Mouse (Mus musculus) liver, postnatal 0 days (tissue): ENCODE data around the gene Hist1h2bg. TPM values are rescaled to one million over a fixed set of nuclear protein-coding genes. Genes with fewer than 3 reads are reported as not detected.
"Not testable (repeated sequence)": the region's sequence is repeated elsewhere in the genome, so short reads cannot be mapped to it uniquely, and the experiment has no call there.

Experiments used
- ATAC-seq: fragments of 200-750 bp; cut with Nextera tagmentation; 2 replicates; pipeline ENCODE4 v1.8.0; 2017; ENCODE audit warnings: mild to moderate bottlenecking, moderate library complexity
- DNase-seq: peaks from one replicate; pipeline ENCODE4 v3.0.0-alpha.2; 2016
- H3K27ac ChIP-seq: fragments of 300-500 bp; sonication (generic); 2 replicates; pipeline ENCODE4 v1.5.1; 2014; ENCODE audit warnings: antibody characterized with exemption, moderate library complexity, mild to moderate bottlenecking, low read depth
- H3K27me3 ChIP-seq: fragments of 300-500 bp; sonication (generic); 2 replicates; pipeline ENCODE4 v1.6.1; 2014; ENCODE audit warnings: low read length, control low read depth, mixed read lengths; ENCODE audit not compliant: insufficient read depth
- H3K36me3 ChIP-seq: fragments of 300-500 bp; sonication (generic); replicated peaks from 2 replicates; pipeline ENCODE4 v1.6.1; 2014; ENCODE audit warnings: mild to moderate bottlenecking, control low read depth, low read length, moderate library complexity, mixed read lengths; ENCODE audit not compliant: insufficient read depth
- H3K4me1 ChIP-seq: fragments of 300-500 bp; sonication (generic); 2 replicates; pipeline ENCODE4 v1.6.1; 2014; ENCODE audit warnings: antibody characterized with exemption, mild to moderate bottlenecking, control low read depth; ENCODE audit not compliant: insufficient read depth
- H3K4me2 ChIP-seq: fragments of 300-500 bp; sonication (generic); 2 replicates; pipeline ENCODE4 v1.6.1; 2014; ENCODE audit warnings: low read depth, mild to moderate bottlenecking, low read length, moderate library complexity, mixed read lengths
- H3K4me3 ChIP-seq: fragments of 300-500 bp; sonication (generic); 2 replicates; pipeline ENCODE4 v1.5.1; 2014; ENCODE audit warnings: low read depth, low read length
- H3K9ac ChIP-seq: fragments of 300-500 bp; sonication (generic); replicated peaks from 2 replicates; pipeline ENCODE4 v1.6.1; 2014; ENCODE audit warnings: mild to moderate bottlenecking, moderate library complexity
- H3K9me3 ChIP-seq: fragments of 300-500 bp; sonication (generic); 2 replicates; pipeline ENCODE4 v1.6.1; 2016; ENCODE audit warnings: mild to moderate bottlenecking, control low read depth, low read length, mixed read lengths
- CTCF ChIP-seq: sonication (generic); IDR thresholded peaks from 2 replicates; pipeline ENCODE4 v1.5.1; 2016; ENCODE audit warnings: antibody characterized with exemption, low read depth
- EP300 ChIP-seq: IDR thresholded peaks from 2 replicates; pipeline ENCODE4 v1.6.1; 2016; ENCODE audit warnings: antibody characterized with exemption, low read depth, mild to moderate bottlenecking
- WGBS: fragments of 180-500 bp; shearing (Covaris S2); extraction: QIAGEN DNeasy Blood & Tissue Kit; methylation state at CpG from one replicate; pipeline ENCODE4 v1.1.7; 2014; ENCODE audit not compliant: insufficient replicate concordance; 5-methylcytosine and 5-hydroxymethylcytosine counted together
- polyA plus RNA-seq: library from polyadenylated mRNA; unstranded; fragments of >200 nt; fragmentation: Nextera tagmentation; extraction: Ambion mirVana; gene quantifications from 2 replicates; pipeline ENCODE4 v1.2.1, GENCODE M21; 2015

The Hist1h2bg gene
- polyA plus RNA-seq, 1 experiment from 2014 or later: 7.8 TPM

DNA sequence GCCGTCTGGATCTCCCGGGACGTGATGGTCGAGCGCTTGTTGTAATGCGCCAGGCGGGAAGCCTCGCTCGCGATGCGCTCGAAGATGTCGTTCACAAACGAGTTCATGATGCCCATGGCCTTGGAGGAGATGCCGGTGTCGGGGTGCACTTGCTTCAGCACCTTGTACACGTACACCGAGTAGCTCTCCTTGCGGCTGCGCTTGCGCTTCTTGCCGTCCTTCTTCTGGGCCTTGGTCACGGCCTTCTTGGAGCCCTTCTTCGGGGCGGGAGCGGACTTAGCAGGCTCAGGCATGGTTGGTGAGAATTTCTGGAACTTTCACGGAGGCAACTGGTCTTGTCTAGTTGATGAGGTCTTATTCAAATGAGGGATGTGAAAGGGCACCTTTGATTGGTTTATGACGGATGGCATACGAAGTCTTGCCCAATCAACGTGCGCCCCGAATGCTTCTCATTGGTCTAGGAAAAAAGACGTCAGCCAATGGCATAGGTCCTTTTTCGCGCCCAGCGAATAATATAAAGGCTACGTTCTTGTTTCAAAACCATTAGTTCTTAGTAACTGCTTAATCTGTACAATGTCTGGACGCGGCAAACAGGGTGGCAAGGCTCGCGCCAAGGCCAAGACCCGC lies 2.8 kb downstream of the Hist1h2bg start, which contains the start of the genes Hist1h2bf and Hist1h2ad:
Hist1h2bf (minus strand) TSS at position 299 of the 627 bp plus-strand sequence.
Hist1h2ad (plus strand) TSS at position 484 of the 627 bp plus-strand sequence.
- H3K27ac ChIP-seq: peak within 1 kb of the TSS; percentile 98
- DNase-seq (peak; percentile 89), ATAC-seq (peak; percentile 80)
- WGBS: 0% methylated on average over 22 of the region's 42 CpGs
- peak within 1 kb of the TSS; percentile 82 for H3K9ac ChIP-seq
- peak; percentile 90 for TF ChIP-seq EP300
- H3K27me3 ChIP-seq, H3K9me3 ChIP-seq, H3K36me3 ChIP-seq: not testable (repeated sequence)
- H3K4me2 ChIP-seq: peak within 1 kb of the TSS; percentile 69
- H3K4me1 ChIP-seq: peaks cover 10% of the 10 kb centered on the region
- H3K4me3 ChIP-seq: peak within 1 kb of the TSS; percentile 53

GRCm38 (mm10) chr13:23574546-23575170 lies 3.5 kb downstream of the Hist1h2bg start:
- not testable (repeated sequence) for H3K36me3 ChIP-seq, ATAC-seq, H3K27me3 ChIP-seq, H3K9me3 ChIP-seq, DNase-seq
- Histone ChIP-seq H3K4me1 (peaks cover 10% of the 10 kb centered on the region), H3K4me3 (peak overlapping the region; percentile 53), H3K4me2 (peak overlapping the region; percentile 67), H3K9ac (peak overlapping the region; percentile 57), H3K27ac (peak overlapping the region; percentile 88)
- WGBS: 2% methylated on average over 5 of the region's 39 CpGs

- ATAC-seq (peak; percentile 20), DNase-seq (peak; percentile 66)
- H3K36me3 ChIP-seq: no peaks in the 10 kb centered on the region
- peaks cover 10% of the 10 kb centered on the region for H3K4me1 ChIP-seq
- peak within 1 kb of the TSS; percentile 88 for H3K27ac ChIP-seq
- no peaks in the 10 kb centered on the region for H3K9me3 ChIP-seq
- peak within 1 kb of the TSS; percentile 53 for H3K4me3 ChIP-seq
- peak within 1 kb of the TSS; percentile 71 for H3K4me2 ChIP-seq
- TF ChIP-seq CTCF (no peak), EP300 (peak; percentile 7; the same call in 1 of the 2 replicates)
- peak within 1 kb of the TSS; percentile 82 for H3K9ac ChIP-seq
- WGBS: 4% methylated on average over 18 of the region's 18 CpGs
- H3K27me3 ChIP-seq: no peaks in the 10 kb centered on the region
These were observed 4.2 kb downstream of the Hist1h2bg start, which contains the start of gene Hist1h3d for GRCm38 (mm10) chr13:23575271-23575851. Hist1h3d (plus strand) TSS chr13:23575763.

DNA sequence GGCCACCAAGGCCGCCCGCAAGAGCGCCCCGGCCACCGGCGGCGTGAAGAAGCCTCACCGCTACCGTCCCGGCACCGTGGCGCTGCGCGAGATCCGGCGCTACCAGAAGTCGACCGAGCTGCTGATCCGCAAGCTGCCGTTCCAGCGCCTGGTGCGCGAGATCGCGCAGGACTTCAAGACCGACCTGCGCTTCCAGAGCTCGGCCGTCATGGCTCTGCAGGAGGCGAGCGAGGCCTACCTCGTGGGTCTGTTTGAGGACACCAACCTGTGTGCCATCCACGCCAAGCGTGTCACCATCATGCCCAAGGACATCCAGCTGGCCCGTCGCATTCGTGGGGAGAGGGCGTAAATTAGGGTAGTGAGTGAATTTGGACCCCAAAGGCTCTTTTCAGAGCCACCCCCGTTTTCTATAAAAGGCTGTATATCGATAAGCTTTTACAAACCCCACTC lies 4.7 kb downstream of the Hist1h2bg start:
- not testable (repeated sequence) for H3K9me3 ChIP-seq, H3K27me3 ChIP-seq, ATAC-seq, H3K36me3 ChIP-seq
- WGBS: 0% methylated on average over 9 of the region's 40 CpGs
- peak; percentile 41 for DNase-seq
- H3K4me1 ChIP-seq: peaks cover 14% of the 10 kb centered on the region
- peak overlapping the region; percentile 88 for H3K27ac ChIP-seq
- H3K9ac ChIP-seq: peak overlapping the region; percentile 82
- H3K4me3 ChIP-seq: peak overlapping the region; percentile 53
- H3K4me2 ChIP-seq: peak overlapping the region; percentile 71

DNA sequence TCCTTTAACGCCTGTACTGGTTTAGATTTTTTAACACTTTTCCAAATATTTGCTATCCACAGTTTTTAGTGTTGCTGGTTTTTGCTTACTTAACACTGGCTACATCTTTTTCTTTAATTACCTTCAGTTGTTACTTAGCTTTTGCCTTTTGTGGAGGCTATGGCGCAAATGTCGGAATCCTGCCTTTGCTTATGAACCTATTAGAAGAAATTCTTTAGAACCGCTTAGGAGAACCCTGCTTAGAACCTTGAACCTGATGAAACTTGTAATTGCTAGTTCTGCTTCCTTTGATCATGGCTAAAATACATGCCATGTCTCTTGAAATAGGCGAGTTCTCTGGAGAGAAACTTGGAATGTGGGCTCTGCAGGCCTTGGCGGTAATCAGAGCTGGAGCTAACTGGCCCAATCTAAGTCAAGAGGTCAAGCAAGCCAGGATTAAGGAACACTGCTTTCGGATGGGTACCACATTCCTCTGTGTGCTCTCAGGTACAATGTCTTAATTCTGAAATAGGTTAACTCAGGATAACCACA lies 5.2 kb downstream of the Hist1h2bg start:
- no peak for DNase-seq
- peak overlapping the region; percentile 53 for H3K4me3 ChIP-seq
- WGBS: 18% methylated on average over 7 of the region's 7 CpGs
- H3K4me2 ChIP-seq: peak overlapping the region; percentile 71
- H3K4me1 ChIP-seq: peaks cover 14% of the 10 kb centered on the region
- ATAC-seq: no peak
- H3K27me3 ChIP-seq: no peaks in the 10 kb centered on the region
- no peaks in the 10 kb centered on the region for H3K36me3 ChIP-seq
- H3K9me3 ChIP-seq: no peaks in the 10 kb centered on the region
- H3K9ac ChIP-seq: peak overlapping the region; percentile 82
- peak overlapping the region; percentile 88 for H3K27ac ChIP-seq
- no peak for TF ChIP-seq EP300
- TF ChIP-seq CTCF: no peak

GRCm38 (mm10) chr13:23576906-23577639 lies 5.9 kb downstream of the Hist1h2bg start:
- Histone ChIP-seq H3K36me3 (no peaks in the 10 kb centered on the region), H3K9ac (peak overlapping the region; percentile 82)
- 37% methylated on average over 6 of the region's 6 CpGs for WGBS

More at GRCm38 (mm10) chr13:23576906-23577639, 5.9 kb downstream of the Hist1h2bg start:
- ATAC-seq (no peak), DNase-seq (no peak)
- TF ChIP-seq EP300 (no peak), CTCF (no peak)
- Histone ChIP-seq H3K4me2 (peak overlapping the region; percentile 71), H3K4me3 (peak overlapping the region; percentile 53), H3K9me3 (no peaks in the 10 kb centered on the region), H3K27ac (peak overlapping the region; percentile 88), H3K4me1 (peaks cover 14% of the 10 kb centered on the region), H3K27me3 (no peaks in the 10 kb centered on the region)
